Mouse (Mus musculus): ENCODE measurements around the gene Plcl1. TPM values are rescaled to one million over a fixed set of nuclear protein-coding genes. Genes with fewer than 3 reads are reported as not detected.

Gene Plcl1
- polyA plus RNA-seq, 1 experiment from 2014 or later: 4.1 TPM

DNA sequence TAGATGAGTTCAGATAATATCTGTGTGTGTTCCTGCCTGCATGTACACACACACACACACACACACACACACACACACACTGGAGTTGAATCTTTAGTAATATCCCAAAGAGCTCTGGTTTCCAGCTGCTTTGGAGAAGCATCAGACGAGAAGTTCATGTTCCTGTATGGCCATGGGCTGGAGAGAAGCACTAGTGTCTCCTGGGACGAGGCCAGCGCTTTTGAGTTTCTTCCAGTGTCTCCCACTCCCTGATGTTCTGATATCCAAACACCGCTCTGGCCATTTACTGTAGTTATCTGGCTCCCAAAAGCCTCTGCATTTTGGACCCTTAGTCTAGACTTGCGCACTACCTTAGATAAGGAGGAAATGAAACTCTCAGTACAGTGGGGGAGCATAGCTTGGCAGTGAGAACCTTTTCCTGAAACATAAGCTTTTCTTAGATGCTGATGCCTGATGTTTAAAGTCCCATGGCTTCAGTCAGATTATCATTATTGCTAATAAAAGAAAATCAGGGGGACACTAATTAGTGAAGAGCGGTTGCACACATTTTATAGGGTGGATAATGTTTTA lies 207.1 kb downstream of the Plcl1 start:
- 90% methylated on average over 6 of the region's 6 CpGs for WGBS
- Histone ChIP-seq H3K9ac (replicated peaks) (no peak overlapping the region), H3K4me1 (no peaks in the 10 kb centered on the region), H3K27ac (replicated peaks) (no peak overlapping the region), H3K4me3 (replicated peaks) (no peak overlapping the region), H3K4me2 (no peak overlapping the region), H3K9me3 (replicated peaks) (no peaks in the 10 kb centered on the region), H3K27me3 (replicated peaks) (no peaks in the 10 kb centered on the region), H3K36me3 (no peaks in the 10 kb centered on the region)
- no peak for ATAC-seq (ENCODE audit: low FRiP score)

DNA sequence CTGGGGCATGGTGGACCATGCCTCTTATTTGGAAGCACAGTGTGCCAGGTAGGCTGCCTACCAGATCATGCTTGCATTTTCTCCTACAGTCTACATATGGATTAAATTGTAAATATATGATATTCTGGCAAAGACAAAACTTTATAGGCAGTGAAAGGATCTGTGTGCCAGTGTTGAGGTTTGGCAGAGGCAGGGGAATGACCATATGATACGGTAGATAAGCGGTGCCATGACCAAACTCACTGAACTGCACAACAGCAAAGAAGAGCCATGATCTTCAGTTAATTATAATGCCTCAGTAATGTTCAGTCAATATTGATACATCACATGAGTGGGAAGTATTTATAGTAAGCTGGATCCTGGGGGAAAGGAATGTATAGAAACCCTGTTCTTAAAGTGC lies 212.1 kb downstream of the Plcl1 start:
- H3K27ac ChIP-seq (replicated peaks): no peak overlapping the region
- no peaks in the 10 kb centered on the region for H3K9me3 ChIP-seq (replicated peaks)
- no peaks in the 10 kb centered on the region for H3K36me3 ChIP-seq
- 95% methylated on average over 2 of the region's 2 CpGs for WGBS
- no peak overlapping the region for H3K9ac ChIP-seq (replicated peaks)
- no peak for ATAC-seq (ENCODE audit: low FRiP score)
- no peaks in the 10 kb centered on the region for H3K27me3 ChIP-seq (replicated peaks)
- H3K4me3 ChIP-seq (replicated peaks): no peak overlapping the region
- H3K4me2 ChIP-seq: no peak overlapping the region
- no peaks in the 10 kb centered on the region for H3K4me1 ChIP-seq

DNA sequence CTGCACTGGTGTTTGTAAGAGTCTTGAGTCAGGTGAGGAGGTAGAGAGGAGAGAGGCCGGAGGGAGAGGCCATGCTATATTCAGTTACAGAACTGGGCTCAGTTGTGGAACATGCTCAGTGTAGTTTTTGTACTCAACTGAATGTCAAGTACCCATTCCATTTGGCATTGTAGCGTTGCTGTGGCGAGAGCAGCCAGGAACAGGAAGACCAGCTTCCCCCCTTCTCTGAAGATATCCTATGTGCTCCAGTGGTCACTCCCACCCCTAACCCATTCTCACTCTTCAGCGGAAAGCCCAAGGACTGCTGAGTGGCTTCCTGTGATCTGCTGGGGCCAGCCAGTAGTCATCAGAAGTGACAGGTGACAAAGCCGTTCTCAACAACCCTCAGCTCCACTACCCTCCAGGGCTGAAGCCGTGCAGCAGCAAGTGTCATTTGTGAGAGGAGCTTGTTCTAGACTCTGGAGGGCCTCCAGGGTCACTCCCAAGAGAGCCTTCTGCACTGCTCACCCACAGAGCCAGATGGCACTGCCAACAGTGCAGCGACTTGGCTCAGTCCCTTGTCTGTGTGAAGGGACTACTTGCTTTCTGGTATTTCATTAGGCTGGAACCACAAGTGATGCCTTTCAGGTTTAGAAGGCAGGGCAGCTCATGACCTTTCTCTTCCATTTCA lies 213.0 kb downstream of the Plcl1 start:
- Histone ChIP-seq H3K27me3 (replicated peaks) (no peaks in the 10 kb centered on the region), H3K9me3 (replicated peaks) (no peaks in the 10 kb centered on the region), H3K4me3 (replicated peaks) (no peak overlapping the region), H3K9ac (replicated peaks) (no peak overlapping the region), H3K27ac (replicated peaks) (no peak overlapping the region), H3K4me2 (no peak overlapping the region), H3K36me3 (no peaks in the 10 kb centered on the region), H3K4me1 (no peaks in the 10 kb centered on the region)
- 79% methylated on average over 7 of the region's 7 CpGs for WGBS
- ATAC-seq (ENCODE audit: low FRiP score): no peak

DNA sequence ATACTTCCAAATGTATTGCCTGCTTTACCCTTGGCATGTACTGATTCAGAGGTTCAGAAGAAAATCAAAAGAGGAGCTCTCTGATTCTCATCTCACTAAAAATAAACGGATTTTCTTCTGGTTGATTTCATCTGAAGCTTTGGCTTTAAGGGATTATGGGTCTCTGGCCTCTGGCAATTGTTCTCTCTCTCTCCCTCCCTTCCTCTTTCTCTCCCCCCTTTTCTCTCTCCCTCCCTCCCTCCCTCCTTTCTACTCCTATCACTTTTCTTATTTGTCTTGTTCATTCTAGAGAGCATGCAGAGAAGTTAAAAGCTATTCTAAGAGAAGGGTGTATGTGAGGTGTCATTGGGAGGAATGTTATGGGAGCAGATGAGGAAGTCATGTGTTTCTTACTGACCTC lies 225.8 kb downstream of the Plcl1 start:
- H3K4me2 ChIP-seq: no peak overlapping the region
- H3K4me1 ChIP-seq: 0 out of 2 replicates have a peak, but pooled peaks cover 3% of the 10 kb centered on the region
- no peaks in the 10 kb centered on the region for H3K27me3 ChIP-seq (replicated peaks)
- no peak overlapping the region for H3K9ac ChIP-seq (replicated peaks)
- 58% methylated on average over 1 of the region's 1 CpGs for WGBS
- no peaks in the 10 kb centered on the region for H3K9me3 ChIP-seq (replicated peaks)
- no peaks in the 10 kb centered on the region for H3K36me3 ChIP-seq
- no peak for ATAC-seq (ENCODE audit: low FRiP score)
- H3K4me3 ChIP-seq (replicated peaks): no peak overlapping the region
- H3K27ac ChIP-seq (replicated peaks): no peak overlapping the region

DNA sequence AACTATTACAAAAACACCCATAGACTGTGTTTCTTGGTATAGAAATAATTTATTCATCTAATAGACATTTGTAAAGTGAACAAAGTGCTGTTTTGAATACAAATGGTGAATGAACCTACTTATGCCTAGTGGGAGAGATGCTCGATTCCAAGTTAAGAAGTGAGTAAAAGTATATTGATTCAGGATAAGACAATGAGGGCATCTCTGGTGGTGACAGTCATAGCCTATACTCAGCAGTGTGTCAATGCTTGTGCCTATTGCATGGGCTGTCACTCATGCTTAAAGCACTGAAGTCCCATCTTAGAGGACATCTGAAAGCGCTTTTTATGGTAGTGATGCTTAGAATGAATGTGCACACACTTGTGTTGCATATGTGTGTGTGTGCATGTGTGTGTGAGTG lies 226.3 kb downstream of the Plcl1 start:
- WGBS: 90% methylated on average over 2 of the region's 2 CpGs
- no peak overlapping the region for H3K27ac ChIP-seq (replicated peaks)
- no peak overlapping the region for H3K9ac ChIP-seq (replicated peaks)
- H3K4me3 ChIP-seq (replicated peaks): no peak overlapping the region
- H3K36me3 ChIP-seq: no peaks in the 10 kb centered on the region
- 0 out of 2 replicates have a peak, but pooled peaks cover 3% of the 10 kb centered on the region for H3K4me1 ChIP-seq
- no peaks in the 10 kb centered on the region for H3K27me3 ChIP-seq (replicated peaks)
- no peak overlapping the region for H3K4me2 ChIP-seq
- ATAC-seq (ENCODE audit: low FRiP score): no peak
- H3K9me3 ChIP-seq (replicated peaks): no peaks in the 10 kb centered on the region

DNA sequence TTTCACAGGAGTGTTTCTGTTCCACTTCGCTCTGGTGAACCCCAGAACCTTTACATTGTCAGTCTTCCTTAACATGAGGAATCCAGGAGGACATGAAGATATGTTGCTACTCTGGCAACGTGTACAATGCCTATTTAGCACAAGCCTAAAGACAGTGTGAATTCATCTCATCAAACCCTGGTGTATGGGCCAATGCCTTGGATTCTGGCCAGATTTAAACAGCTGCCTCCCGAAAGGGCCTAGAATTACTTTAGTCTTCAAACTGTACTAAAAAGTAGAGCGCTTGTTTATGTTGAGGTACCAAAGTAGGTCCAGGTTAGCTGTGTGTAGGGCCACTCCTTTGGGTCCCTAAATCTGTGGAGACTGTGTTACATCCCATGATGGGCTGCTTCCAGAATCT lies 227.6 kb downstream of the Plcl1 start:
- no peak overlapping the region for H3K9ac ChIP-seq (replicated peaks)
- H3K4me1 ChIP-seq: 0 out of 2 replicates have a peak, but pooled peaks cover 3% of the 10 kb centered on the region
- no peaks in the 10 kb centered on the region for H3K9me3 ChIP-seq (replicated peaks)
- H3K27ac ChIP-seq (replicated peaks): no peak overlapping the region
- WGBS: 69% methylated on average over 4 of the region's 4 CpGs
- no peak overlapping the region for H3K4me3 ChIP-seq (replicated peaks)
- no peak for ATAC-seq (ENCODE audit: low FRiP score)
- no peak overlapping the region for H3K4me2 ChIP-seq
- no peaks in the 10 kb centered on the region for H3K36me3 ChIP-seq
- H3K27me3 ChIP-seq (replicated peaks): no peaks in the 10 kb centered on the region

DNA sequence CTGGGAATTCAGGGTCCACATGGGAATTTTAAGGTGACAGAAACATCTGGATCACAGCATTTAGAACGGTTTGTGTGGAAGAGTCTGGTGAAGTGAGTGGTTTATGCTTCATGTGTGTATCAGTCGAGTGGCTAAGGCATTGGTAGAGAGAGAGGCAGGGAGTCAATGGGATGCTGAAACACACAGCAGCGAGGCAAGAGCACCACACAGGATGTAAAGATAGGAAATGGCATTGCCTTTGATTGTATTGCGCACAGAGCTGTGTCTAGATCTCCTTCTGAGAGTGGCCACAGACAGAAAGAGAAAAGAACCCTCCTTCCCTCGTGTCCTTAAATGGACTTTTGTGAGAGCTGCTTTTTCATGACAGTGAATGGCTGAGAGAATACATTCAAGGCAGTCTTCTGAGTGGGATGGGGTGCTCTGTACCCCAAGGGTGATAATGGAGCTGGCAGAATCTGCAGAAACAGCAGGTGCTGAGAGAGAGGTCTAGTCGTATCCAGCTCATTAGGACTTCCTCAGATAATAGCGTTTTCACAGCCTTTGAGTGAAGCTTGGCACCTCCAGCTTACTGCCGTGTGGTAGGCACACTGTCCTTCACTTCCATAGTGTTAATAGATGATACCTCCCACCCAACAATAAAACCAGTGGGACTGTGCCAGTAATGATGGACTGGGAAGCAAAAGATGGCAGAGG lies 253.9 kb downstream of the Plcl1 start:
- no peaks in the 10 kb centered on the region for H3K36me3 ChIP-seq
- WGBS: 58% methylated on average over 8 of the region's 8 CpGs
- no peaks in the 10 kb centered on the region for H3K9me3 ChIP-seq (replicated peaks)
- H3K4me1 ChIP-seq: no peaks in the 10 kb centered on the region
- no peaks in the 10 kb centered on the region for H3K27me3 ChIP-seq (replicated peaks)
- no peak overlapping the region for H3K9ac ChIP-seq (replicated peaks)
- H3K4me2 ChIP-seq: no peak overlapping the region
- no peak overlapping the region for H3K4me3 ChIP-seq (replicated peaks)
- no peak overlapping the region for H3K27ac ChIP-seq (replicated peaks)
- ATAC-seq (ENCODE audit: low FRiP score): no peak

DNA sequence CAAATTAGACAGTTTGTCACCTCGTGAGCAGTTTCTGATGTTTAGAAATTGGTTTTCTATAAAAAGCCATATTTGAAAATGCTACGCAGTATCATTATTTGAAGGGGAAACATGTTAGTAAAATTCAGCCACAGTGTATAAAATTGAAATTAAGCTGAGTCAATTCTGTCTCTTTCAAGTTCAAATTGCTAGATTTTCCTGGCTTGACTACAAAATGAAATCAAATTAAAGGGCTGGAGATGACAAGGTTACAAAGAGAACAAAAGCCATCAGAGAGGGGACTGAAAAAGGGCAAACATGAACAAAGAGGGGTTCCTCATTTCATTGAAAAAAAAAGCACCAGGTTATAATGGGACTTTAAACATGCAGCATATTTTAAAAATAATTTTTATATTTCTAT lies 255.7 kb downstream of the Plcl1 start:
- H3K4me1 ChIP-seq: peaks cover 14% of the 10 kb centered on the region
- no peak overlapping the region for H3K9ac ChIP-seq (replicated peaks)
- no peak overlapping the region for H3K27ac ChIP-seq (replicated peaks)
- no peaks in the 10 kb centered on the region for H3K27me3 ChIP-seq (replicated peaks)
- no peak overlapping the region for H3K4me3 ChIP-seq (replicated peaks)
- no peaks in the 10 kb centered on the region for H3K9me3 ChIP-seq (replicated peaks)
- WGBS: 55% methylated on average over 2 of the region's 2 CpGs
- H3K36me3 ChIP-seq: no peaks in the 10 kb centered on the region
- no peak for ATAC-seq (ENCODE audit: low FRiP score)
- H3K4me2 ChIP-seq: no peak overlapping the region

DNA sequence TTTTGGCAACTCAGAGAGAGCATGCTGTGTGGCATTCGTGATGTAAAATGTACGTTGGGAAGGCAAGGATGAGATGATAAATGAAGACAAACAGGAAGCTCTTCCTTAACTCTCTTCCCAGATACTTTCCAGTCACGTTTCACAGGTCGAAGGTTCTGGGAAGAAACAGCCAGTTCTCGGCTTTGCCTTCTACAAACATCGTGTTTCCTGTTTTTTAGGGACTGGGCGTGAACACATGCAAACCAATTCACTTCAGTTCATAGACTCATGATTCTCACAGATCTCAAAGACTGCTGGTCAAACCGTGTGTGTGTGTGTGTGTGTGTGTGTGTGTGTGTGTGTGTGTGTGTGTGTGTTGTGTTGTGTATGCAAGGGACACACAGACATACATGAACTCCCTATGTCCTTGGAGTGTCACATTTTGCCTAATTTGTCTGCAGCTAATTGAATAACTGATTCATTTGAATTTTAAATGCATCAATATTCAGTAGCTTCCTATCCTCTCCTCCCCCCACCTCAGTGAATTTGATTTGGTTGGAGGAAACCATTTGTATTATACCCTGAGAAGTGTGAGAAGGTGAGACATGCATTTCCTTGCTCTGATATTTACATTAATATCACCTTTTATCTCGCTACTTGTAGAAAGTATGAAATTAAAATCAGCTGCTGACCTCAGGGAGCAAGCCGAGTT lies 259.6 kb downstream of the Plcl1 start:
- peak overlapping the region; percentile 64; the same call in 1 of the 2 replicates for H3K27ac ChIP-seq (replicated peaks)
- ATAC-seq (ENCODE audit: low FRiP score): peak; percentile 8; the same call in 1 of the 2 replicates
- no peaks in the 10 kb centered on the region for H3K9me3 ChIP-seq (replicated peaks)
- H3K4me1 ChIP-seq: peaks cover 29% of the 10 kb centered on the region
- 56% methylated on average over 10 of the region's 10 CpGs for WGBS
- peak overlapping the region; percentile 23 for H3K4me2 ChIP-seq
- H3K4me3 ChIP-seq (replicated peaks): no peak overlapping the region
- no peaks in the 10 kb centered on the region for H3K27me3 ChIP-seq (replicated peaks)
- H3K36me3 ChIP-seq: no peaks in the 10 kb centered on the region
- no peak overlapping the region for H3K9ac ChIP-seq (replicated peaks)

DNA sequence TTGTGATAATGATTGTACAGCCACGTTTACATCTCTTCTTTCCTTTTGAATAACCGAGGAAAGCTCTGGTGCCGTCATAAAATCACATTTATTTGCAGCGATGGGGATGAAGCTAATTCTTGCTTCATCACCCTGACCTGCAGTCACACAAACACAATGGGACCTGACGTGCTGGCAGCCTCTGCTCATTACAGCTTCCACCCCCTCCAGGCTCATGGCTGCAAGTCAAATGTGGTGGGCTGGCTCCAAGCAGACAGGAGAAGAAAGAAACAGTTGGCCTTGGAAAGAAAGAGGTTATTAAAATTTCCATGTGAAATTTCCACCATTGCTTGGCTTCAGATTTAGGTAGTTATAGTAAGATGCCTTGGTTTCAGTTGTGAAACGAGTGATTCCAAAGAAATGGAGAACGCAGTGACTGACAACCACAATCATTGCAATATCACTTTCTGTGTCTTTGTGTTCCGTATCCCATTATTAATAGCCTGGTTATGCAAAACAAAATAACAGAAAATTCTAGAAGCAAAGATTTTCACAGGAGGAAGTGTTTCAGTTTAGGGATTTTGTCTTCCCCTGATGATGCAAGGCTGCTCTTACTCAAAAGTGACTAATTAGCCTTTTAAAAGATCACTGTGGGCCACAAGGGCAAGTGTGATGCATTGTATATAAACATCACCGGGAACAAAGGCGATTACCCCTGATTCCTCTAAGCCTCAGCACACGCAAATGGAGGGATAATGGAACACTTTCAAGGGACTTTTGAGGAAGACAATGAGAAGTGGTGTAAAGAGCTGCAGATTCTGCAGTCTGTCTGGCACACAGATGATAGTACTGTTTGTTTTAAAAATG lies 260.3 kb downstream of the Plcl1 start:
- Histone ChIP-seq H3K27ac (replicated peaks) (peak overlapping the region; percentile 64), H3K4me1 (peaks cover 29% of the 10 kb centered on the region), H3K9ac (replicated peaks) (no peak overlapping the region), H3K27me3 (replicated peaks) (no peaks in the 10 kb centered on the region), H3K9me3 (replicated peaks) (no peaks in the 10 kb centered on the region), H3K36me3 (no peaks in the 10 kb centered on the region), H3K4me2 (peak overlapping the region; percentile 23), H3K4me3 (replicated peaks) (no peak overlapping the region)
- 21% methylated on average over 11 of the region's 11 CpGs for WGBS
- ATAC-seq (ENCODE audit: low FRiP score): peak; percentile 56; the same call in 1 of the 2 replicates

DNA sequence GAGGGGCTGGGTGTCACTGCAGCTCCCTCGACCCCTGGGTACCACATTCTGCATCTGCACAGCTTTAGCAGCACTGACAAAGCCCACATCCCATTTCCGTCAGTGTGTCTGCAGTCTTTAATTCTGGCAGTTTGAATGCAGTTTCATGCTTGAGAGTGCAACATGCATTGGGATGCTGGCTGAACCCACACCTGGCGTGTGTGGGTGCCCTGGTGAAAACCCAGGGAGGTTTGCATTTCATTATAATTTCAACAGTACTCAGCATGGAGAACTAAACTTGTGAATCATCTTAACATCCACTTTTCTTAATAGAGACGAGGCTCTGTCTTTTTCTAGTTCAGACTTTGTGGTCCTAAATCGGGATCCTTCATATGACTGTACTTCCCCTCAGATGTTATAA lies 261.1 kb downstream of the Plcl1 start:
- no peaks in the 10 kb centered on the region for H3K36me3 ChIP-seq
- H3K27me3 ChIP-seq (replicated peaks): no peaks in the 10 kb centered on the region
- ATAC-seq (ENCODE audit: low FRiP score): no peak; the same call in 1 of the 2 replicates
- H3K4me2 ChIP-seq: no peak overlapping the region
- H3K9ac ChIP-seq (replicated peaks): no peak overlapping the region
- no peak overlapping the region for H3K4me3 ChIP-seq (replicated peaks)
- H3K4me1 ChIP-seq: peaks cover 29% of the 10 kb centered on the region
- H3K9me3 ChIP-seq (replicated peaks): no peaks in the 10 kb centered on the region
- WGBS: 45% methylated on average over 5 of the region's 5 CpGs
- no peak overlapping the region for H3K27ac ChIP-seq (replicated peaks)

Data from neural tube, embryonic 15.5 days (tissue).